Mouse (Mus musculus) midbrain, embryonic 14.5 days (tissue): Measurements from ENCODE around the gene Arsb. TPM values are rescaled to one million over a fixed set of nuclear protein-coding genes. Genes with fewer than 3 reads are reported as not detected.

Source experiments
- ATAC-seq: fragments of 200-750 bp; cut with Nextera tagmentation; 2 replicates; pipeline ENCODE4 v1.8.0; 2017; ENCODE audit warnings: moderate number of reproducible peaks, moderate library complexity; ENCODE audit not compliant: low FRiP score, low TSS enrichment
- DNase-seq: peaks from one replicate; pipeline ENCODE4 v3.0.0-alpha.2; 2015
- H3K27ac ChIP-seq: fragments of 300-500 bp; sonication (generic); replicated peaks from 2 replicates; pipeline ENCODE4 v1.5.1; 2014; ENCODE audit warnings: mild to moderate bottlenecking, low read depth, low read length, moderate library complexity
- H3K27me3 ChIP-seq: fragments of 300-500 bp; sonication (generic); 2 replicates; pipeline ENCODE4 v1.6.1; 2014; ENCODE audit warnings: low read length, control low read depth, mixed read lengths; ENCODE audit not compliant: control insufficient read depth, insufficient read depth
- H3K36me3 ChIP-seq: fragments of 300-500 bp; sonication (generic); 2 replicates; pipeline ENCODE4 v1.6.1; 2014; ENCODE audit warnings: low read length, control low read depth; ENCODE audit not compliant: control insufficient read depth, insufficient read depth
- H3K4me1 ChIP-seq: fragments of 300-500 bp; sonication (generic); 2 replicates; pipeline ENCODE4 v1.6.1; 2014; ENCODE audit warnings: mild to moderate bottlenecking, antibody characterized with exemption, low read length, control low read depth; ENCODE audit not compliant: control insufficient read depth, insufficient read depth
- H3K4me2 ChIP-seq: fragments of 300-500 bp; sonication (generic); 2 replicates; pipeline ENCODE4 v1.6.1; 2014; ENCODE audit warnings: mild to moderate bottlenecking, low read length, moderate library complexity
- H3K4me3 ChIP-seq: fragments of 300-500 bp; sonication (generic); replicated peaks from 2 replicates; pipeline ENCODE4 v1.5.1; 2014; ENCODE audit warnings: low read depth, low read length
- H3K9ac ChIP-seq: fragments of 300-500 bp; sonication (generic); replicated peaks from 2 replicates; pipeline ENCODE4 v1.6.1; 2014; ENCODE audit warnings: mild to moderate bottlenecking, low read length, moderate library complexity
- H3K9me3 ChIP-seq: fragments of 300-500 bp; sonication (generic); 2 replicates; pipeline ENCODE4 v1.6.1; 2016; ENCODE audit warnings: low read length, control low read depth, mixed read lengths; ENCODE audit not compliant: control insufficient read depth
- WGBS: fragments of 180-500 bp; shearing (Covaris S2); extraction: QIAGEN DNeasy Blood & Tissue Kit; methylation state at CpG from one replicate; pipeline ENCODE4 v1.1.7; 2014; 5-methylcytosine and 5-hydroxymethylcytosine counted together
- polyA plus RNA-seq: library from polyadenylated mRNA; unstranded; fragments of >200 nt; fragmentation: Nextera tagmentation; extraction: Ambion mirVana; gene quantifications from 2 replicates; pipeline ENCODE4 v1.2.1, GENCODE M21; 2014

Gene Arsb
- polyA plus RNA-seq, 1 experiment from 2014 or later, result 12.7 TPM

DNA sequence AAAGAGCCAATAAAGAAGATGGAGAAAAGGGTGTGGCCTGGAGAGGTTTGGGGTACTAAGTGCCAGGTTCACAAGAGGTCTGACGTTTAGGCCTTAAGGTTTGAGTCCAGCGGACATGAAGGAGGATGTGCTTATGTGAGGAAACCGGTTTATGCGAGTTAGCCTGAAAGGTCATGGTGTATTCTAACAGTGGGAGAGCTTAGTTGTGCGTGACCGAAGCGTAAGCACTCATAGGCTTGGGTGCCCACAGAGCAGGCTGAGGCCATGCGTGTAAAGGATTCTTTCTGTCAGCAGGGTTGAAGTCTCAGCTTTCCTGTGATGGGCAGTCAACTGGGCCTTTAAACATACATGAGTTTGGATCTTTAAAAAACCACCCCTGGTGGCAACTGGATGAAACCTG, 82.9 kb downstream of the Arsb start:
- Histone ChIP-seq H3K27ac (no peak overlapping the region), H3K36me3 (no peaks in the 10 kb centered on the region), H3K9me3 (no peaks in the 10 kb centered on the region), H3K9ac (no peak overlapping the region), H3K4me2 (no peak overlapping the region), H3K4me3 (no peak overlapping the region), H3K27me3 (no peaks in the 10 kb centered on the region), H3K4me1 (peaks cover 5% of the 10 kb centered on the region; the same call in 1 of the 2 replicates)
- ATAC-seq (no peak), DNase-seq (no peak)
- 89% methylated on average over 8 of the region's 8 CpGs for WGBS

DNA sequence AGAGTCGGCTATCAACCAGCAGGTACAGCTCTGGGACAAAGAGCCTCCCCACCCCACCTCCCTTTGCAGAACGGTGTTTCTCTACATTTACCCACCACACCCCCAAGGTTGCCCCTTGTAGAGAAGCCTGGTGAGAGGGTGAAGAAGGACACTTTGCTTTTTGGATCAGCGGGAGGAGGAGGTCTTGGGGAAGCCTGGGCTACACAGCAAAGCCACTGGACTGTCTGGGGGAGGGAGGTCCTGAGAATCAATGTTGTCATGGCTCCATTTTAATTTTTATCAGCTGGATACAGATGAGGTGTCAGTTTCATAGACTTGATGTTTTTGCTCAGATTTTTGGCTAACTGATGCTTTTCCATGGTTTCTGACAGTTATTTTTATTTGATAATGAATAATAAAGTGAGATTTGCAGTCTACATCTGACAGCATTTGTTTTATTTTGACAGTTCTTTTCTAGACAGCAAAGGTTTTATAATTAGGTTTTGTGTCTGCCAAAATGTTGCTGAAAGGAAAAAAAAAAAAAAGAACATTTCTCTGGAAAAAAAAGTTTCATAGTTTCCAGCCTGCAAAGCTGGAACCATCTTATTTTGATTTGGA, 83.6 kb downstream of the Arsb start:
- no peaks in the 10 kb centered on the region for H3K27me3 ChIP-seq
- ATAC-seq (no peak), DNase-seq (no peak)
- WGBS, result 86% methylated on average over 3 of the region's 3 CpGs
- peaks cover 5% of the 10 kb centered on the region; the same call in 1 of the 2 replicates for H3K4me1 ChIP-seq
- H3K9me3 ChIP-seq, result no peaks in the 10 kb centered on the region
- no peak overlapping the region for H3K4me2 ChIP-seq
- H3K4me3 ChIP-seq, result no peak overlapping the region
- H3K36me3 ChIP-seq, result no peaks in the 10 kb centered on the region
- no peak overlapping the region for H3K9ac ChIP-seq
- no peak overlapping the region for H3K27ac ChIP-seq

DNA sequence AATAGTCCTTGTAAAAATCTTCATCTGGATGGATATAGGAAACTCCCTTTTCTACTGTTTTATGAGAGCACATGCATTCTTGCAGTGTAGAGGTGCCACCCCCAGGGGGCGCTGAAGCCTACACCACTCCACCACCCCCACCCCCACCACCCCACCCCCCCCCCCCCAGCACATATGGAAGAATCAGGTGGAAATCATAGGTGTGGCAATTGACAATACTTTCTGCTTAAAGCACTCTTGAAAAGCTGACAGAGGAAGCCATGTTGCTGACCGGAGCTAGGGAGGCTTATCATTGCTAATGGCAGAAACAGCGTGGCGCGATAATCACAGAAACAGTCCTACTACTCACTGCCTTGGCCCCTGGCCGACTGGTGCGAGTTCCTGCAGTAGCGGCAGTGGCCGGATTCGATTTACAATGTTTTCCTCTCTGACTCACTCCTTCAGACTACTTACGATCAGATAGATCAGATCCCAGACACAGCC, 84.3 kb downstream of the Arsb start:
- WGBS, result 52% methylated on average over 11 of the region's 11 CpGs
- H3K4me3 ChIP-seq, result no peak overlapping the region
- DNase-seq (no peak), ATAC-seq (no peak)
- H3K9me3 ChIP-seq, result no peaks in the 10 kb centered on the region
- no peak overlapping the region for H3K27ac ChIP-seq
- no peaks in the 10 kb centered on the region for H3K27me3 ChIP-seq
- H3K4me2 ChIP-seq, result peak overlapping the region; percentile 12; the same call in 1 of the 2 replicates
- no peak overlapping the region for H3K9ac ChIP-seq
- H3K36me3 ChIP-seq, result no peaks in the 10 kb centered on the region
- peaks cover 5% of the 10 kb centered on the region; the same call in 1 of the 2 replicates for H3K4me1 ChIP-seq

DNA sequence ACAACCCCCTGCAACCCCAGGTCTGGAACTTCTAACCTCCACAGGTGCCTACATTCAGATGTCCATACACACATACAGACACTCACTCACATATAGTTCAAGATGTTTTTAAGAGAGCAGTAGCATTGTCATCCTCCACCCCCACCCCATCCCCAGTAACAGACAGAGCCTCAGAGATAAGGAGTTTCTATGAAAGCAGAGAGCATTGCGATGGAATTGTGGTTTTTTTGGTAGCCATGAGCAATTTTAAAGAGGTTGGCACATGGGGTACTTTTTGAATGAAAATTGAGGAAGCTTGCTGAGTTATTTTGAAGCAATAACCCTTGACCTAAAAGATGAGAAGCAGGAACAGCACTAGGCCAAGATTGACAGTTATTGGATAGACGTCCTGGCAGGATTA, 89.8 kb downstream of the Arsb start:
- Histone ChIP-seq H3K9me3 (no peaks in the 10 kb centered on the region), H3K4me2 (no peak overlapping the region), H3K27me3 (no peaks in the 10 kb centered on the region), H3K4me1 (no peaks in the 10 kb centered on the region), H3K4me3 (no peak overlapping the region), H3K27ac (no peak overlapping the region), H3K9ac (no peak overlapping the region), H3K36me3 (no peaks in the 10 kb centered on the region)
- DNase-seq, result no peak
- 90% methylated on average over 2 of the region's 2 CpGs for WGBS
- ATAC-seq, result no peak

- 60% methylated on average over 8 of the region's 8 CpGs for WGBS
- no peak for DNase-seq
- Histone ChIP-seq H3K9ac (no peak overlapping the region), H3K9me3 (peaks cover 8% of the 10 kb centered on the region), H3K4me2 (no peak overlapping the region), H3K4me1 (no peaks in the 10 kb centered on the region), H3K4me3 (no peak overlapping the region), H3K36me3 (no peaks in the 10 kb centered on the region), H3K27me3 (no peaks in the 10 kb centered on the region), H3K27ac (no peak overlapping the region)
- ATAC-seq, result no peak
Measured at GRCm38 (mm10) chr13:93864066-93864740, 92.8 kb downstream of the Arsb start.

- H3K9ac ChIP-seq, result no peak overlapping the region
- WGBS, result 74% methylated on average over 5 of the region's 5 CpGs
- H3K27ac ChIP-seq, result no peak overlapping the region
- no peak overlapping the region for H3K4me2 ChIP-seq
- no peaks in the 10 kb centered on the region for H3K4me1 ChIP-seq
- H3K9me3 ChIP-seq, result peaks cover 8% of the 10 kb centered on the region
- H3K36me3 ChIP-seq, result no peaks in the 10 kb centered on the region
- no peaks in the 10 kb centered on the region for H3K27me3 ChIP-seq
- no peak for ATAC-seq
- DNase-seq, result no peak
- no peak overlapping the region for H3K4me3 ChIP-seq
Measured at GRCm38 (mm10) chr13:93866638-93867037, 95.2 kb downstream of the Arsb start.

DNA sequence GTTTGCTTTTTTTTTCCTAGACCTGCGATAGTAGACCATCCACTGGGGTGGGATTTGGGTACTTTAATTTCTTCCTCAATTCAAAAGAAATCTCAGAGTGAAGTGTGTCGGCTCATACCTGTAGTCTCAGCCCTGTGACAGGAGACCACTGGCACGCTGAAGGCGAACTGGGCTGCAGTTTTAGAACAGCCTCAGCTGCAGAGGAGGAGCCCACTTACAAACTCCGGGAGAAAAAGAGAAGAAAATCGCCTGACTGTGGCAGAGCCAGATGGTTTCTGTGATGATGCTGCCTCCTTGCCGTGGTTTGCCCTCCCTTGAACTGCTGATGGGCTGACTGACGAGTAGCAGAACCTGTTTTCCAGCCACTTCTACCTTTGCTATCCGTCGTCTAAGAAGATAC, 100.3 kb downstream of the Arsb start:
- no peak overlapping the region for H3K9ac ChIP-seq
- H3K4me3 ChIP-seq, result no peak overlapping the region
- ATAC-seq, result no peak
- H3K4me1 ChIP-seq, result no peaks in the 10 kb centered on the region
- no peaks in the 10 kb centered on the region for H3K27me3 ChIP-seq
- H3K27ac ChIP-seq, result no peak overlapping the region
- H3K36me3 ChIP-seq, result no peaks in the 10 kb centered on the region
- DNase-seq, result no peak
- peaks cover 8% of the 10 kb centered on the region for H3K9me3 ChIP-seq
- 89% methylated on average over 10 of the region's 10 CpGs for WGBS
- H3K4me2 ChIP-seq, result no peak overlapping the region

- Histone ChIP-seq H3K27ac (no peak overlapping the region), H3K4me2 (no peak overlapping the region), H3K27me3 (no peaks in the 10 kb centered on the region), H3K36me3 (no peaks in the 10 kb centered on the region), H3K4me3 (no peak overlapping the region), H3K9me3 (peaks cover 6% of the 10 kb centered on the region), H3K4me1 (no peaks in the 10 kb centered on the region), H3K9ac (no peak overlapping the region)
- WGBS, result 81% methylated on average over 6 of the region's 6 CpGs
- DNase-seq, result no peak
- ATAC-seq, result no peak
Measured at GRCm38 (mm10) chr13:93872591-93872990, 101.2 kb downstream of the Arsb start.

DNA sequence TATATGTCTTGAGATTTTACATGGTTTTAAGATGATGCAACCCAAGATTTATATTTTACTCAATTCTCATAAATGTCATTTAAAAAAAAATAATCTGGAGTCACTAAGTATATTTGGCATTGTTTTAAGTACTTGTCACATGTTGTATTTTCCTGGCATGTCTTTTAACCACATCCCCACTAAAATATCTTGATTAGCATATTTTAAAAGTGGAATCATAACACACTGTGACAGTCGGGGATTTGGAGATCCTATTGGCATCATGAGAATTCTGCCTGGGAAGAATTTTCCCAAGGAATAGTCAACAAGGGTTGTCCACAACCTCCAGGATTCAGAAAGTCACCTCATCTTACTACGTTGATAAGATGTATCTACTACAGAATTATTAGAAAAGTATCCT, 106.5 kb downstream of the Arsb start:
- ATAC-seq (no peak), DNase-seq (no peak)
- Histone ChIP-seq H3K36me3 (no peaks in the 10 kb centered on the region), H3K4me1 (no peaks in the 10 kb centered on the region), H3K9me3 (no peaks in the 10 kb centered on the region), H3K27ac (no peak overlapping the region), H3K9ac (no peak overlapping the region), H3K4me3 (no peak overlapping the region), H3K4me2 (no peak overlapping the region), H3K27me3 (no peaks in the 10 kb centered on the region)
- 89% methylated on average over 2 of the region's 2 CpGs for WGBS
